Comparison of ENCODE assay signal across 8 mouse cellular contexts in the genomic region with DNA sequence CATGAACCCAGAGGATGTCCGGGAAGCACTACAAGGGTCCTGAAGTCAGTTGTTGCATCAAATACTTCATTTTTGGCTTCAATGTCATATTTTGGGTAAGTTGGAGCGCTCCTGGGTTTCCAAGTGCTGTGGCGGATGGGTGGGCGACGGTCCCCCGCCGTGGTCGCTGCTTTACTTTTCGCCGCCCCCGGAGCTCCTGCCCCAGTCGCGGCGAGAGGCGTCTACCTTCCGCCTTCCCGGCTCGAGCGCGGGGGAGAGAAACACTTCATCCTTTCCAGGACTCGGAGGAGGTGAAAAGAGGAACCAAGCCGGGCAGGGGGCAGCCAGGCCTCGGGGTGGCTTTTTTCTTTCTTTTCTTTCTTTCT. TPM values are rescaled to one million over a fixed set of nuclear protein-coding genes. Genes with fewer than 3 reads are reported as not detected.
A peak's percentile ranks its signal among the peaks of the same experiment; 100 is the strongest.
DNase-seq lines count a peak whose midpoint lies in the region; ATAC-seq lines count a peak whose summit lies in the region.

No protein-coding gene starts in this region.

- no peaks in the 10 kb centered on the region for H3K36me3 ChIP-seq in kidney, embryonic 16.5 days (ENCODE audit: insufficient read depth, low read length)
- H3K36me3 ChIP-seq in forebrain, embryonic 15.5 days, result no peaks in the 10 kb centered on the region
- H3K36me3 ChIP-seq in intestine, embryonic 15.5 days, result no peaks in the 10 kb centered on the region
- no peaks in the 10 kb centered on the region for H3K36me3 ChIP-seq in stomach, embryonic 15.5 days

- H3K27ac ChIP-seq in kidney, embryonic 16.5 days (ENCODE audit: low read length), result peak overlapping the region; percentile 50; the same call in 1 of the 2 replicates
- peak overlapping the region; percentile 94 for H3K27ac ChIP-seq in forebrain, embryonic 15.5 days (replicated peaks)
- peak overlapping the region; percentile 70; the same call in 1 of the 2 replicates for H3K27ac ChIP-seq in intestine, embryonic 15.5 days
- peak overlapping the region; percentile 74 for H3K27ac ChIP-seq in stomach, embryonic 15.5 days

- 0% methylated on average over 23 of the region's 23 CpGs for WGBS in kidney, embryonic 16.5 days
- under 1% methylated on average over 23 of the region's 23 CpGs for WGBS in forebrain, embryonic 15.5 days
- WGBS in intestine, embryonic 15.5 days, result under 1% methylated on average over 23 of the region's 23 CpGs
- 0% methylated on average over 22 of the region's 23 CpGs for WGBS in stomach, embryonic 15.5 days

- no peak for DNase-seq in kidney, adult 8-10 months
- DNase-seq in adrenal gland, postnatal 25 days, result peak; percentile 41
- peak; percentile 37 to 46 for DNase-seq in lung, postnatal 4 days
- DNase-seq in left cerebral cortex, adult 9 months (ENCODE audit: low spot score in 2 of 2), result no peak

- H3K4me3 ChIP-seq in kidney, embryonic 16.5 days (ENCODE audit: low read length), result peak overlapping the region; percentile 82
- peak overlapping the region; percentile 95 for H3K4me3 ChIP-seq in forebrain, embryonic 15.5 days
- peak overlapping the region; percentile 82 for H3K4me3 ChIP-seq in intestine, embryonic 15.5 days (replicated peaks)
- H3K4me3 ChIP-seq in stomach, embryonic 15.5 days (replicated peaks), result peak overlapping the region; percentile 74

- peak overlapping the region; percentile 95 for H3K4me2 ChIP-seq in kidney, embryonic 16.5 days (replicated peaks; ENCODE audit: low read depth, low read length)
- H3K4me2 ChIP-seq in forebrain, embryonic 15.5 days (replicated peaks), result peak overlapping the region; percentile 66
- peak overlapping the region; percentile 95 for H3K4me2 ChIP-seq in intestine, embryonic 15.5 days (replicated peaks)
- peak overlapping the region; percentile 91 for H3K4me2 ChIP-seq in stomach, embryonic 15.5 days

- no peaks in the 10 kb centered on the region for H3K9me3 ChIP-seq in kidney, embryonic 16.5 days (ENCODE audit: low read length)
- no peaks in the 10 kb centered on the region for H3K9me3 ChIP-seq in forebrain, embryonic 15.5 days
- H3K9me3 ChIP-seq in intestine, embryonic 15.5 days, result no peaks in the 10 kb centered on the region
- H3K9me3 ChIP-seq in stomach, embryonic 15.5 days, result no peaks in the 10 kb centered on the region

- H3K9ac ChIP-seq in kidney, embryonic 16.5 days (replicated peaks; ENCODE audit: low read length), result peak overlapping the region; percentile 79
- H3K9ac ChIP-seq in forebrain, embryonic 15.5 days (replicated peaks), result peak overlapping the region; percentile 89
- peak overlapping the region; percentile 66 for H3K9ac ChIP-seq in intestine, embryonic 15.5 days
- peak overlapping the region; percentile 67 for H3K9ac ChIP-seq in stomach, embryonic 15.5 days

- ATAC-seq in kidney, embryonic 16.5 days (ENCODE audit: low FRiP score, low TSS enrichment), result peak; percentile 10; the same call in 1 of the 2 replicates
- peak; percentile 23; the same call in 1 of the 2 replicates for ATAC-seq in forebrain, embryonic 15.5 days (replicated peaks)
- ATAC-seq in intestine, embryonic 15.5 days, result peak; percentile 39
- ATAC-seq in stomach, embryonic 15.5 days (ENCODE audit: insufficient read depth, low FRiP score, low read depth), result peak; percentile 3; the same call in 1 of the 2 replicates

- H3K4me1 ChIP-seq in kidney, embryonic 16.5 days (ENCODE audit: insufficient read depth, low read length), result peaks cover 34% of the 10 kb centered on the region
- H3K4me1 ChIP-seq in forebrain, embryonic 15.5 days, result peaks cover 45% of the 10 kb centered on the region
- peaks cover 15% of the 10 kb centered on the region for H3K4me1 ChIP-seq in intestine, embryonic 15.5 days (replicated peaks)
- peaks cover 5% of the 10 kb centered on the region for H3K4me1 ChIP-seq in stomach, embryonic 15.5 days

- peaks cover 9% of the 10 kb centered on the region for H3K27me3 ChIP-seq in kidney, embryonic 16.5 days (ENCODE audit: insufficient read depth, low read length)
- no peaks in the 10 kb centered on the region for H3K27me3 ChIP-seq in forebrain, embryonic 15.5 days
- peaks cover 3% of the 10 kb centered on the region; the same call in 1 of the 2 replicates for H3K27me3 ChIP-seq in intestine, embryonic 15.5 days (replicated peaks)
- H3K27me3 ChIP-seq in stomach, embryonic 15.5 days (replicated peaks), result 0 out of 2 replicates have a peak, but pooled peaks cover 3% of the 10 kb centered on the region

RNA-seq across cellular contexts. Expression of gene Tspan5, which starts 0.6 kb away (rescaled TPM):
- polyA plus RNA-seq in kidney, embryonic 16.5 days (2015; fragmentation: Nextera tagmentation; extraction: Ambion mirVana), result 22.8 and 24.1 TPM in 2 replicates
- 50.1 and 58.3 TPM in 2 replicates for total RNA-seq in adrenal gland, postnatal 25 days (2021)
- 89.1 and 104 TPM in 2 replicates for polyA plus RNA-seq in forebrain, embryonic 15.5 days (2015; fragmentation: Nextera tagmentation; extraction: Ambion mirVana)
- 17.8 and 18.4 TPM in 2 replicates for polyA plus RNA-seq in intestine, embryonic 15.5 days (2015; fragmentation: Nextera tagmentation; extraction: Ambion mirVana)
- polyA plus RNA-seq in stomach, embryonic 15.5 days (2015; fragmentation: Nextera tagmentation; extraction: Ambion mirVana), result 34.9 and 37.0 TPM in 2 replicates

Comparison
In these comparisons a context has a peak if more than half of its experiments do, and no peak if none do; other contexts are left out.
1. DNase-seq: peak in adrenal gland, postnatal 25 days (single experiment) and lung, postnatal 4 days (2 of 2); none in kidney, adult 8-10 months (0 of 2) and left cerebral cortex, adult 9 months (0 of 2).
2. Peak in every context shown above with its lines, with median percentiles within 50 percentile points of each other: ATAC-seq, H3K27ac ChIP-seq, H3K4me2 ChIP-seq, H3K4me3 ChIP-seq and H3K9ac ChIP-seq.